Mouse (Mus musculus): ENCODE results near the gene Dnaaf3. TPM values are rescaled to one million over a fixed set of nuclear protein-coding genes. Genes with fewer than 3 reads are reported as not detected.

Dnaaf3 gene
- polyA plus RNA-seq, 1 experiment from 2014 or later = 0.19 TPM

DNA sequence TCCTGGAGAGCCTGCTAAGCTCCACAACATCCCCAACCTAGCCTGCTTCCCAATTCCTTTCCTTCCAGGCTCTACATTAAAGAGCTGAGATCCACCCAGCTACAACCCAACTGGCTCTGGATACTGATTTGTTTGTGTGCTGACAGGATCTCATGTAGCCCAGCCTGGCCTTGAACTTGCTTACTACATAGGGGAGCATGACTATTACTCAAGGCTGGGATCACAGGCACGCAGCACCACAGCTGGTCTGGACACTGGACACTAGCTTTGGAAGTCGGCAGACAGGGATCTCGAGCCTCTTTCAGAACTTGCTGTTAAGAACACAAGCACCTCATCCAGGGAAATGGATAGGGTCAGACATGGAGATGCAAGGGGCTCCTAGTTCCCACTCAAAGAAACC is 35.8 kb downstream of the Dnaaf3 start:
- ATAC-seq (ENCODE audit: low read depth) = no peak
- H3K27me3 ChIP-seq (ENCODE audit: control insufficient read depth, insufficient read depth, low read depth, low read length) = no peaks in the 10 kb centered on the region

DNA sequence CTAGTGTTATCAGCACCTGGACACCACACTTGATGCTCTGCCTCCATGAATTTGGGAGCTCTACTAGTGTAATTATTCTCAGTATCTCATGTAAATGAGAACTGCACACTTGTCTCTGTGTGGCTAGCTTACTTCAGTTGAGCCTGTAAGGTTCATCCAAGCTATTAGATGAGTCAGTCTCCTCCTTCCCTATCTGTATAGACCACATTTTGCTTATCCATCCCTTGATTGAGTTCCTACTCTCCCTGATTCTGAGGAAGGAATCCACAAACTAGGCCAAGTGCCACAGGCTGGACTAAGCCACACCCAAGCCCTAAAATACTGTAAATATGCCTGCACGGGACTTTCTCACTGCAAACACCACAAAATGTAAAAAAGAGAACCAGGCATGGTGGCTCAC is 38.3 kb downstream of the Dnaaf3 start:
- 19% methylated on average over 1 of the region's 1 CpGs for WGBS (ENCODE audit: insufficient replicate concordance)
- Histone ChIP-seq H3K27ac (ENCODE audit: low read length) (no peak overlapping the region), H3K4me2 (ENCODE audit: low read depth, low read length) (no peak overlapping the region), H3K4me3 (ENCODE audit: low read depth, low read length) (no peak overlapping the region), H3K4me1 (ENCODE audit: control insufficient read depth, low read depth, low read length) (peaks cover 18% of the 10 kb centered on the region), H3K27me3 (ENCODE audit: control insufficient read depth, insufficient read depth, low read depth, low read length) (no peaks in the 10 kb centered on the region), H3K36me3 (ENCODE audit: control insufficient read depth, insufficient read depth) (peaks cover 14% of the 10 kb centered on the region), H3K9ac (ENCODE audit: low read depth, low read length) (no peak overlapping the region), H3K9me3 (replicated peaks; ENCODE audit: control insufficient read depth, low read length) (no peaks in the 10 kb centered on the region)
- ATAC-seq (ENCODE audit: low read depth) = no peak

More for the DNA sequence above, 35.8 kb downstream of the Dnaaf3 start:
- peaks cover 28% of the 10 kb centered on the region for H3K4me1 ChIP-seq (ENCODE audit: control insufficient read depth, low read depth, low read length)
- H3K36me3 ChIP-seq (ENCODE audit: control insufficient read depth, insufficient read depth) = peaks cover 4% of the 10 kb centered on the region
- no peak overlapping the region for H3K9ac ChIP-seq (ENCODE audit: low read depth, low read length)
- no peak overlapping the region for H3K4me3 ChIP-seq (ENCODE audit: low read depth, low read length)
- no peaks in the 10 kb centered on the region for H3K9me3 ChIP-seq (replicated peaks; ENCODE audit: control insufficient read depth, low read length)
- H3K4me2 ChIP-seq (ENCODE audit: low read depth, low read length) = no peak overlapping the region
- H3K27ac ChIP-seq (ENCODE audit: low read length) = no peak overlapping the region
- 79% methylated on average over 3 of the region's 3 CpGs for WGBS (ENCODE audit: insufficient replicate concordance)

DNA sequence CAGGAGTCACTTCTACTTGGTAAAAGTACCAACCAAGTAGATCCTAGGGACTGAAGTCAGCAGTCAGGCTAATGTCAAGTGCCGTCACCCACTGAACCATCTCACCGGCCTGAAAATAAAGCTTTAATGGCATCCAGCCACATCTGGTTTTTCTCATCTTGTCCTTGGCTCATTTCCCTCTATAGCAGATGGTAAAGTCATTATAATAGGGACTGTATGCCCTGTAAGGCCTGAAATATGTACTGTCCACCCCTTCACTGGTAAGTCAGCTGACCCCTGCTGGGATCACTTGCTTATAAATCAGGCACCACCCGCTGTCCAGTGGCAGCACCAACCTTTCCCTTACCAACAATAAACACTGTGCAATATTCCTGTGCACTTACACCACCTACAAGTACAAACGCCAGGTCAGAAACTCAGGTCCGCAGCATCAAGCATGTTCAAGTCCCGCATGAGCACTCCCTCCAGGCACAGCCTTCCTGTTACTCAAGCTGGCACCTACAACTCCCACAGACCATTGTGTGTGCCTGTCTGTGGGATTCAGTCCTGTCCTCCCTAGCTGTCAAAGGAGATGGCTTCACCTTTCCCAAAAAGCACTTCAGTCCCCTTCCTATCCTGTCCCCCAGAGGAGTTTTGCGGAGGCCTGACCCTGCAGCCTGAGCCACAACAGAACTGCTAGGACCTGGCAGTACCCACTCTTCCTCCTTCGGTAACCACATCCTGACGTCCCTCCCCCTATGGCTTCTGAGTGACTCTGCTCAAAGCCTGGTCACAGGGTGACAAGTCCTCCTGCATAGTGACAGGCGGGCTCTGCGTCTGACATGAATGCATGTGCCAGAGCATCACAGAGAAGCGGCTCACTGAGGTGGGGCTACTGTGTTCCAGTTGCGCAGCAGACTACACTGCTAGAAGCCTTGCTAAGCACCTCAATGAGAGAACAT is 39.7 kb downstream of the Dnaaf3 start:
- no peak for ATAC-seq (ENCODE audit: low read depth)
- Histone ChIP-seq H3K27ac (ENCODE audit: low read length) (0 out of 2 replicates have a peak overlapping the region, but pooled peaks have one; percentile 5), H3K4me3 (ENCODE audit: low read depth, low read length) (no peak overlapping the region), H3K9me3 (replicated peaks; ENCODE audit: control insufficient read depth, low read length) (no peaks in the 10 kb centered on the region), H3K4me1 (ENCODE audit: control insufficient read depth, low read depth, low read length) (peaks cover 16% of the 10 kb centered on the region), H3K4me2 (ENCODE audit: low read depth, low read length) (no peak overlapping the region), H3K36me3 (ENCODE audit: control insufficient read depth, insufficient read depth) (peaks cover 19% of the 10 kb centered on the region), H3K9ac (ENCODE audit: low read depth, low read length) (no peak overlapping the region), H3K27me3 (ENCODE audit: control insufficient read depth, insufficient read depth, low read depth, low read length) (no peaks in the 10 kb centered on the region)
- WGBS (ENCODE audit: insufficient replicate concordance) = 57% methylated on average over 13 of the region's 13 CpGs

DNA sequence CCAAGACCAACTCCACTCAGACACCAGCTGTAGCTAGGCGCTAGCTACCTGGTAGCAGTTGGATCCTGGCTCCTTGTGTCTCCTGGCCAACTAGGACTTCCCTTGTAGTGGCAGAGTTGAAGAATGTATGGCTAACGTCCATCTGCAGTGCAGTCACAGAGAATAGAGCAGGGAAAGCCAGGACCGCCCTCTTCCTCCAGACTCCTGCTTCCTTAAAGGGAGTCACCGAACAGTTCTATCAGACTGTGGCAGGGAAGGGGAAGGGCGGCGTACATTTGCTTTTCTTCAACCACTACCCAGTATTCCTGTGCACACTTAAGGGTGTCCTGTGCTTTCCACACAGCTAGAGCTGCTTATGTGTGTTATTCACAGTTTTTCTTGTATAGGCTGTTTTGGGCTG is 40.9 kb downstream of the Dnaaf3 start:
- peaks cover 15% of the 10 kb centered on the region for H3K36me3 ChIP-seq (ENCODE audit: control insufficient read depth, insufficient read depth)
- 45% methylated on average over 6 of the region's 6 CpGs for WGBS (ENCODE audit: insufficient replicate concordance)
- no peak for ATAC-seq (ENCODE audit: low read depth)

DNA sequence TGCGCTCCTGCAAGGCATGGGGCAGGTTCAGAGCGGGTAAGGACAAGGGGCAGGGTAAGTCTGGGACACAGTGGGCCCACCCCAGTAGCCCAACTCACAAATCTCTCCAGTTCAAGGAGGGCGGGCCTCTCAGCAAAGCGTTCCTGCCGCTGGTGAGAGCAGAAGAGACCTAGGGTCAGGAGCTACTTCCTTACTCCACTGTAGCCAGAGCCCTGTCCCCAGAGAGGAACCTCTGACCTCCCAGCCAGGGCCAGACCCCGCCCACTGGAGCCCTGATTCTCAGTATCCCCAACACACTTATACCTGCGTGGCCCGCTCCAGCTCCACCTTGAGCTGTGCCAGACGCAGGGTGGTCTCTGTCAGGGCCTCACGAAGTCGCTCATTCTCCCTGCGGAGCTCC is 50.0 kb downstream of the Dnaaf3 start:
- Histone ChIP-seq H3K27me3 (ENCODE audit: control insufficient read depth, insufficient read depth, low read depth, low read length) (peaks cover 22% of the 10 kb centered on the region), H3K4me1 (ENCODE audit: control insufficient read depth, low read depth, low read length) (no peaks in the 10 kb centered on the region), H3K4me3 (ENCODE audit: low read depth, low read length) (no peak overlapping the region), H3K36me3 (ENCODE audit: control insufficient read depth, insufficient read depth) (peaks cover 19% of the 10 kb centered on the region), H3K4me2 (ENCODE audit: low read depth, low read length) (no peak overlapping the region), H3K9me3 (replicated peaks; ENCODE audit: control insufficient read depth, low read length) (no peaks in the 10 kb centered on the region), H3K27ac (ENCODE audit: low read length) (no peak overlapping the region), H3K9ac (ENCODE audit: low read depth, low read length) (no peak overlapping the region)
- ATAC-seq (ENCODE audit: low read depth) = no peak
- 77% methylated on average over 12 of the region's 12 CpGs for WGBS (ENCODE audit: insufficient replicate concordance)

More for the DNA sequence above, 40.9 kb downstream of the Dnaaf3 start:
- Histone ChIP-seq H3K4me1 (ENCODE audit: control insufficient read depth, low read depth, low read length) (peaks cover 16% of the 10 kb centered on the region), H3K9ac (ENCODE audit: low read depth, low read length) (no peak overlapping the region), H3K27me3 (ENCODE audit: control insufficient read depth, insufficient read depth, low read depth, low read length) (no peaks in the 10 kb centered on the region), H3K4me3 (ENCODE audit: low read depth, low read length) (no peak overlapping the region), H3K27ac (ENCODE audit: low read length) (no peak overlapping the region), H3K4me2 (ENCODE audit: low read depth, low read length) (no peak overlapping the region), H3K9me3 (replicated peaks; ENCODE audit: control insufficient read depth, low read length) (no peaks in the 10 kb centered on the region)

DNA sequence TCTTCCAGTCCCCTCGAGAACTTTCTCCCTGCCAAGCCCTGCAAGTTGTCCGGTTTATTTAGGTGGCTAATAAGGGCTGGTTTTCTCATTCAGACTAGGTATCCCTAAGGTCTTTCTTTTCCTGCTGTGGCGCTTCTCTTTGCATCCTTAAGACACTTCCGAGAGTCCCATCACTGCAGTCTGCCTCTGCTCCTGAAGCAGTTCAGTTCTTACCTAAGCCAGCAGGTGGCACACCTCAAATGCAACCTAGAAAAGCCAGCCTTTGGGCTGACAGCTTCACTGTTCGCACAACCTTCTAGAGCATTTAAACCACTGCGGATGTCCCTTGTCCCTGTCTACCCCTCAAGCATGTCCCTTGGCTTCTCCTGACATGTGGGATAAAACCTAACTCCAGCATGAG is 52.6 kb downstream of the Dnaaf3 start:
- WGBS (ENCODE audit: insufficient replicate concordance) = 43% methylated on average over 6 of the region's 6 CpGs
- no peak overlapping the region for H3K4me2 ChIP-seq (ENCODE audit: low read depth, low read length)
- H3K27ac ChIP-seq (ENCODE audit: low read length) = no peak overlapping the region
- no peaks in the 10 kb centered on the region for H3K4me1 ChIP-seq (ENCODE audit: control insufficient read depth, low read depth, low read length)
- no peak overlapping the region for H3K4me3 ChIP-seq (ENCODE audit: low read depth, low read length)
- H3K27me3 ChIP-seq (ENCODE audit: control insufficient read depth, insufficient read depth, low read depth, low read length) = peaks cover 32% of the 10 kb centered on the region
- H3K36me3 ChIP-seq (ENCODE audit: control insufficient read depth, insufficient read depth) = peaks cover 13% of the 10 kb centered on the region
- no peak for ATAC-seq (ENCODE audit: low read depth)
- H3K9me3 ChIP-seq (replicated peaks; ENCODE audit: control insufficient read depth, low read length) = no peaks in the 10 kb centered on the region
- no peak overlapping the region for H3K9ac ChIP-seq (ENCODE audit: low read depth, low read length)

DNA sequence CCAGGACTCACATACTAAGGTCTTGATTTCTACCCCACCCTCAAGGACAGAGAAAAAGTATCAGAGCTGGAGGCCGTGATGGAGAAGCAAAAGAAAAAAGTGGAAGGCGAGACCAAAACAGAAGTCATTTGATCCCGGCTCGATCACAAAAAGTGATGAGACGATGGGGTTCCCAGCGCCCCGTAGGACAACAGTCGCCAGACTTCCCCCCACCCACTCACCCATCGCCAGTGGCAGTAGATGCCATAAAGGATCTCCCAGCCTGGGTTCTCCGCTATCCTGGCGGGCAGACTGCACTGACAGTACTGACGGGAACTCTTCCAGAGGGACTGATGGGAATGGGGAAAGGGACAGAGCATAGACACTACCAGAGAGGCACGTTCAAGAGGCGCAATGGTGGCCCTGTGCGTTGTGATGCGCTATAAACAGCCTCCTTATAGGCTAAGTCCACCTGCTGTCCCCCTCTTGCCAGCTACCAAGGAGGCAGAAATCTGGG is 53.4 kb downstream of the Dnaaf3 start:
- no peak overlapping the region for H3K27ac ChIP-seq (ENCODE audit: low read length)

DNA sequence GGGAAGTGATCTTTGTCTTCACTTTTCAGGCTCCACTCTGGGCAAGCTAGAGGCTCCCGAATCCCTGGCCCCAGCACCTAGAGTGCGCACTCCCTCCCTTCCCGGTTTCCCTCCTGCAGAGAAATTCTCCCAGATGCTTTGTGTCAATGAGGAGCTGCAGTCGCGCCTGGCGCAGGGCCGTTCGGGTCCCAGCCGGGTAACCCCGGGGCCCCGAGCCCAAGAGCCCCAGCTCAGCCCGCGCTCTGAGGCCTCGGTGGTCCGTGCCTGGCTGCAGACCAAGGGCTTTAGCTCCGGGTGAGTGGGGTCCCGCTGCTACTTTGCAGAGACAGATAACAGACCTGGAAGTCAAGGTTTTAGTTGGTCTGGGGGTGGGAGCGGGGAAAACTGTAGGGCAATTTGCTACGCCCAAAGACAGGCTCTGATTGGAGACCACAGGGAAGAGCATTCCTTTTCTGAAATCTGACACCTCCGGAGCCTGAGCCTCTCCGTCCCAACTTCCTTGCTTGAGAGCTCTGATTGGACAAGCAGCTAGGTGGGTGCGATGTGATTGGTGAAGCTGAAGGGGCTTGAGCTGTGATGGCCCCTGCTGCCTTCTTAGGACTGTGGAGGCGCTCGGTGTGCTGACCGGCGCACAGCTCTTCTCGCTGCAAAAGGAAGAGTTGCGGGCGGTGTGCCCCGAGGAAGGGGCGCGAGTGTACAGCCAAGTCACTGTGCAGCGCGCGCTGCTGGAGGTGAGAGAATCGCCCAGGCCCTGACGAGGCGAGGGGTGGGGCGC is 54.0 kb downstream of the Dnaaf3 start:
- peaks cover 8% of the 10 kb centered on the region for H3K36me3 ChIP-seq (ENCODE audit: control insufficient read depth, insufficient read depth)
- H3K9me3 ChIP-seq (replicated peaks; ENCODE audit: control insufficient read depth, low read length) = no peaks in the 10 kb centered on the region
- H3K27me3 ChIP-seq (ENCODE audit: control insufficient read depth, insufficient read depth, low read depth, low read length) = peaks cover 40% of the 10 kb centered on the region
- no peak overlapping the region for H3K9ac ChIP-seq (ENCODE audit: low read depth, low read length)
- H3K4me3 ChIP-seq (ENCODE audit: low read depth, low read length) = peak overlapping the region; percentile 44
- peak overlapping the region; percentile 50 for H3K4me2 ChIP-seq (ENCODE audit: low read depth, low read length)
- WGBS (ENCODE audit: insufficient replicate concordance) = 3% methylated on average over 39 of the region's 39 CpGs
- 0 out of 2 replicates have a peak overlapping the region, but pooled peaks have one; percentile 1 for H3K27ac ChIP-seq (ENCODE audit: low read length)
- peak; percentile 88 for ATAC-seq (ENCODE audit: low read depth)
- no peaks in the 10 kb centered on the region for H3K4me1 ChIP-seq (ENCODE audit: control insufficient read depth, low read depth, low read length)

More for the DNA sequence above, 53.4 kb downstream of the Dnaaf3 start:
- Histone ChIP-seq H3K9me3 (replicated peaks; ENCODE audit: control insufficient read depth, low read length) (no peaks in the 10 kb centered on the region), H3K4me2 (ENCODE audit: low read depth, low read length) (peak overlapping the region; percentile 50), H3K9ac (ENCODE audit: low read depth, low read length) (no peak overlapping the region), H3K36me3 (ENCODE audit: control insufficient read depth, insufficient read depth) (peaks cover 8% of the 10 kb centered on the region), H3K4me3 (ENCODE audit: low read depth, low read length) (peak overlapping the region; percentile 44), H3K27me3 (ENCODE audit: control insufficient read depth, insufficient read depth, low read depth, low read length) (peaks cover 38% of the 10 kb centered on the region), H3K4me1 (ENCODE audit: control insufficient read depth, low read depth, low read length) (no peaks in the 10 kb centered on the region)
- WGBS (ENCODE audit: insufficient replicate concordance) = 9% methylated on average over 16 of the region's 16 CpGs
- no peak for ATAC-seq (ENCODE audit: low read depth)

Data from liver, embryonic 16.5 days (tissue).